Mouse (Mus musculus) cortical plate, adult 2 months (tissue): ENCODE data around the gene Ppp6r3. TPM values are rescaled to one million over a fixed set of nuclear protein-coding genes. Genes with fewer than 3 reads are reported as not detected.

Experiments
- H3K27ac ChIP-seq: fragments of 200-500 bp; 2 replicates; pipeline ENCODE4 v1.5.1; 2012; ENCODE audit warnings: low read length, control low read depth, inconsistent platforms; ENCODE audit not compliant: insufficient read depth
- H3K4me1 ChIP-seq: fragments of 200-500 bp; 2 replicates; pipeline ENCODE4 v1.6.1; 2011; ENCODE audit warnings: low read length; ENCODE audit not compliant: control insufficient read depth, insufficient read depth
- H3K4me3 ChIP-seq: fragments of 200-500 bp; 2 replicates; pipeline ENCODE4 v1.5.1; 2011; ENCODE audit warnings: mild to moderate bottlenecking, low read length, control low read depth; ENCODE audit not compliant: insufficient read depth
- CTCF ChIP-seq: fragments of 200-500 bp; IDR thresholded peaks from 2 replicates; pipeline ENCODE4 v1.5.1; 2011; ENCODE audit warnings: mild to moderate bottlenecking, control low read depth, low read length; ENCODE audit not compliant: insufficient read depth; ENCODE audit errors: extremely low read depth
- POLR2A ChIP-seq: fragments of 200-500 bp; IDR thresholded peaks from 2 replicates; pipeline ENCODE4 v1.6.1; 2011; ENCODE audit warnings: mild to moderate bottlenecking, low read length, control low read depth; ENCODE audit not compliant: insufficient read depth; ENCODE audit errors: extremely low read depth
- polyA plus RNA-seq: library from polyadenylated mRNA; depleted of rRNA; stranded (reverse); fragments of >200 nt; gene quantifications from 2 replicates; pipeline ENCODE4 v1.2.3, GENCODE M21; 2012

Gene Ppp6r3
- polyA plus RNA-seq, 1 experiment: 72.4 TPM

DNA sequence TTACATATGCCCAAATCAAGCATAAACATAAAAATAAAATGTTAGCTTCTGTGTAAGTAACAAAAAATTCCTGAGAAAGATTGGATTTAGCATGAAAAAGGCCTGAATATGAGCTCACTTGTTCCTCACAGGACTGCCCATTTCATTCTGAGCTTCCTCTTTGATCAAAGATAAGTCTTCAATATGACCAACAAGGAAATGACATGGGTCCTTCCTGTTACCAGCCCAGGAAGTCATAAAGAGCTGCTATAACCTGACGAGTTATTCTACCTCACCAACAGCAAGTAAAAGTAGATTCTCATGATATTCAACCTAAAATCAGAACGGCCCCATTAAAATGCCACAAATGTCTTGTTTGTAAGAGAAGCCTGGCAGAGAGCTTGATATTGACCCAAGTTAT is 104.3 kb downstream of the Ppp6r3 start:
- no peak overlapping the region for H3K4me3 ChIP-seq
- no peak overlapping the region for H3K27ac ChIP-seq
- TF ChIP-seq POLR2A: no peak
- TF ChIP-seq CTCF: no peak
- peaks cover 2% of the 10 kb centered on the region; the same call in 1 of the 2 replicates for H3K4me1 ChIP-seq

DNA sequence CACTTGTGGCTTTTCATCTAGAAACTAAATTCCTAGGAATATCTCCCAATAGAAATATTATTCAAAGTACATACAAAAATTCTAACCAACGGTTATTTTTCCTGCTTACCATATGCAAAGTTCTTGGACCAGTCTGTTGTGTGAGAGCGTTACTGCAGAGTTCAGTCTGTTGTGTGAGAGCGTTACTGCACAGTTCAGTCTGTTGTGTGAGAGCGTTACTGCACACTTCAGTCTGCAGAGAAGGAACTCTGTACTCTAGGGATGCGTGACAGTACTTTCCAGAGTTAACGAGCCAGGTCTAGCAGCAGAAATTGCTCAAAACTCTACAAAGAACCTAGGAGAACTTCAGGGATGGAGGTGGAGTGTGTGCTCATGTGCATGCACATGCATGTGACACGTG is 108.0 kb downstream of the Ppp6r3 start:
- no peak for TF ChIP-seq CTCF
- TF ChIP-seq POLR2A: no peak
- Histone ChIP-seq H3K4me3 (no peak overlapping the region), H3K4me1 (no peaks in the 10 kb centered on the region), H3K27ac (no peak overlapping the region)

DNA sequence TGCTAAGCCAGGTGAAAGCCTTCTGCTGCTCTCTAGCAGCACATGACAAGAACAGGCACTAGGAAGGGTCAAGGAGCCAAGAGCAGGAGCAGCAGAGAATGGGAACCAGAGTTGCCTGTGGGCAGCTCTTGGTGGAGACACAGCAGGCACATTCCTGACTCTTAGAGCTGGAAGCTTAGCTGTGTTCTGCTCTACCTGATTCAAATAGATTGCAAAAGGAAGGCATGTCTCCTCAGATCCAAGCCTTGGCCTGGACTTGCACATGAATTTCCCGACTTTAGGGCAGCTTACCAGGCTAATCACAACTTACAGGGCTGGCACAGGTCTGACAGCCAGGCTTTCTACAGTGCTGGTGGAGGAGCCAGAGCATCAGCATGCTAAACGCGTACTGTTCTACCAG is 115.6 kb downstream of the Ppp6r3 start:
- no peak overlapping the region for H3K27ac ChIP-seq
- TF ChIP-seq POLR2A: no peak
- TF ChIP-seq CTCF: no peak
- H3K4me1 ChIP-seq: no peaks in the 10 kb centered on the region
- H3K4me3 ChIP-seq: no peak overlapping the region

DNA sequence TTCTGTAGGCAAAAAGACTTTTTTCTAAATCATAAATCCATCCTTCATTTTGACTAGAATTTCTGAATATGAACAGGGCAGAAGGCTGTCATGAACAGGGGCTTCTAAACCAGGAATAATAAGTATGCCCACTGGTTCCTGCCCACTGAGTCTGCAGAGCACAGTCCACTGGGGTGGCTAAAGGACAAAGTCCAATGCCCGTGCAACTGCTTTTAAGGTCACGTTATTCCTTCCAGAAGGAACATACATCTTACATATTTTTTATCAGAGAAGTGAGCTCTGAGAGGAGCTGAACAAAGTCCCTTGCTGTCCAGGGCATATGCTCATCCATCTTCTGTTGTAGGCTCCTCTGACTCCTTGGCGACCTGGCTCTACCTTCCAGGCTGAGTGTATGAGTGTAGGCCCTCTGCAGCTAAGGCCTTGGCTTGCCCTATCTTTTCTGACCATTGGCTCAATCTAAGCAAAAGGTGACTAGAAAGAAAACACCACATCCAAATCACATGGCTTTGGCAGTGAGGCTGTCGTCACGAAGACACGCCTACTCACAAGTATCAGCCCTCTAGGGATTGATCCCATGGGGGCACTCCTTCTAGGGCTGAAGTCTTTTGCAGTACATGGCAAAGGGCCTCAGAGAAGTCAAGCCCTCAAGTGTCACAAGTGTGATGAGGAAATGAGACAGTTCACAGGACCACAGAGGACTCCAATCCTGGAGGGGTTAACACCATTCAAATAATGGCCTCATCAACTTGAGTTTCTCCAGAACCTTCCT is 117.0 kb downstream of the Ppp6r3 start:
- no peak overlapping the region for H3K4me3 ChIP-seq
- H3K27ac ChIP-seq: no peak overlapping the region
- H3K4me1 ChIP-seq: no peaks in the 10 kb centered on the region
- no peak for TF ChIP-seq POLR2A
- TF ChIP-seq CTCF: no peak

DNA sequence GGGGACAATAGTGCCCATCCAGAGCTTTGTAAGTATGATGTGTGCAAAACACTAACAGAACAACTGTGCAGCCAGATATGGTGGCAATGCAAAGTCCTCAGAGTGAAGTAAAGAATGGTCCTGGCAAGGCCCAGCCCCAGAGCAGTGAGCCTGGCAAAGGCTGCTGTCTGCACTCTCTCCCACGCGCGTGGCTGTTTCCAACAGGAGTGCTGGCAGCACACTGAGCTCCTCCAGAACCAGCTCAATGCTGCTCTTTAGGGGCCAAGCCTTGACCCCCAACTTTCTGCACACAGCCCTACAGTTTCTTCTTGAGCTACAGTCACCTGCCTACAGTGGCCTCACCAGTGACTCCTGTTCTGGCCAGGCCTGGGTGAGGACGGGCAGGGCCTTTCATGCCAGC is 117.8 kb downstream of the Ppp6r3 start:
- Histone ChIP-seq H3K4me1 (no peaks in the 10 kb centered on the region), H3K4me3 (no peak overlapping the region), H3K27ac (no peak overlapping the region)
- TF ChIP-seq CTCF: no peak
- no peak for TF ChIP-seq POLR2A

DNA sequence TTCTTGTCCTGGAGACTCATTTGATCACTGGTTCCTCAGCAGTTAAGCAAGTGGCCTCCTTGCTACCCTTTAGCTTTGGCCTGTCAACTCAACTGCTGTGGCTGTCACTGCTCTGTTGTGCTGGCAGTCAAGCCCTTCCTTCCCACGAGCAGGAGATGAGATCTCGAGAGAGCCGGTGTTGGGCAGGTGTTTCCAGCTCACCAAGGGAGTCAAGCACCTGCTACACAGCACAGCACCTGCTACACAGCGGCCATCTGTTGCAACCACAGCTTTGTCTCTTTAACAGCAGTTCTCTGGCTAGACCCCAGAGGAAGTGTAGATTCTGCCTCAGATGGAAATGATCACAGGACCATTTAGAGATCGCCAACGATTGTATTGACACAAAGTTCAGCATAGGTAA is 123.9 kb downstream of the Ppp6r3 start:
- no peaks in the 10 kb centered on the region for H3K4me1 ChIP-seq
- no peak for TF ChIP-seq CTCF
- no peak for TF ChIP-seq POLR2A
- H3K27ac ChIP-seq: no peak overlapping the region
- no peak overlapping the region for H3K4me3 ChIP-seq

DNA sequence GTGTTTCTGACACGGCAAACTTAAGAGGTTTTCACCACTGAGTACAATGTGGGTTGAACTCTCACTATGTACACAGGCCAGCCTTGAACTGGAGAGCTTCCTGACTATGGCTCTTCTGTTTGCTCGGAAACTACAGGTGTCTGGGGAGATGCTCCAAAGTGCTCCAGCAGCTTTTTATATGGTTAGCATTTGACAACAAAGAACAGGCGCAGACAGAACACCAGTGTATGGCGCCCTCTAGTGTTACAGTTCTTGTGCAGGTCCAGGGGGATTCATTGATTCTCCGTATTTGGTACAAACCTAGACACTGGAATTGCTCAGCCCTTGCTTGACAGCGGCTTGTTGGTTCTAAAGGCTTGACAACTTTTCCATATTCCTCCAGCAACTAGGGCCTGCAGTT is 124.4 kb downstream of the Ppp6r3 start:
- no peak overlapping the region for H3K27ac ChIP-seq
- H3K4me3 ChIP-seq: no peak overlapping the region
- TF ChIP-seq POLR2A (no peak), CTCF (peak; percentile 89)
- no peaks in the 10 kb centered on the region for H3K4me1 ChIP-seq

DNA sequence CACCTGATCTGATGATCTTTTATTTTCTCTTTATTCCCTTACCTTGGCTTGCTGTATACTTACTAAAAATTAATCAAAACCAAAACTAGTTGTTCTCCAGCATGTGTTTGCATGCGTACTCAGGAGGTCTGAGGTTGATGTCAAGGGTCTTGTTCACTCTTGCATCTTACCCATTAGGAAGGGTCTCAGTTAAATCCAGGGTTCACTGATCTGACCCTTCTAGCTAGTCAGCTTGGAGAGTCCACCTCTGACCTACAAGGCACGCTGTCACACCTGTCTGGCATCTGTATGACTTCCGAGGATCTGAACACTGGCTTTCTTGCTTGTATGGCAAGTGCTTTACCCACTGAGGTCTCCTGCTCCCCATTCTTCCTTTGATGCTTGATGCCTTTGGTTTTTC is 124.8 kb downstream of the Ppp6r3 start:
- no peaks in the 10 kb centered on the region for H3K4me1 ChIP-seq
- no peak for TF ChIP-seq POLR2A
- TF ChIP-seq CTCF: no peak
- H3K27ac ChIP-seq: no peak overlapping the region
- H3K4me3 ChIP-seq: no peak overlapping the region

DNA sequence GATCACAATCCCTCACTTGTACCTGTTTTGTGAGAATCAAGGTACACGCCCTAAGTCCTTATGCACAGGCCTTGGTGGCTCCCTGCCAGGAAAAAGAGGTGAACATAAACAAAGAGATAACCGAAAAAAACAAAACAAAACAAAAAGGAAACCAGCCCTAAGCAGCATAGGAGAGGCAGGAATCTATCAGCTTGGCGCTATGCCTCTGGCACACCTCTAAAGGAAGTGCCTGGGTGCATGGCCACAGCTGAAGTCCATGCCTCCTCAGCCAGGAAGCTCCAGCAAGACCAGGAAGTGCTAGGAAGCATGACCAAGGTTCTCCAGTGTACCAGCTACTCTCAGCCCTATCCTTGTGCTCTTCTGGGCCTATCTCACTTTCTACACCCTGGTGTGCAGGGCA is 126.3 kb downstream of the Ppp6r3 start:
- Histone ChIP-seq H3K4me1 (no peaks in the 10 kb centered on the region), H3K4me3 (no peak overlapping the region), H3K27ac (no peak overlapping the region)
- TF ChIP-seq CTCF (no peak), POLR2A (no peak)

DNA sequence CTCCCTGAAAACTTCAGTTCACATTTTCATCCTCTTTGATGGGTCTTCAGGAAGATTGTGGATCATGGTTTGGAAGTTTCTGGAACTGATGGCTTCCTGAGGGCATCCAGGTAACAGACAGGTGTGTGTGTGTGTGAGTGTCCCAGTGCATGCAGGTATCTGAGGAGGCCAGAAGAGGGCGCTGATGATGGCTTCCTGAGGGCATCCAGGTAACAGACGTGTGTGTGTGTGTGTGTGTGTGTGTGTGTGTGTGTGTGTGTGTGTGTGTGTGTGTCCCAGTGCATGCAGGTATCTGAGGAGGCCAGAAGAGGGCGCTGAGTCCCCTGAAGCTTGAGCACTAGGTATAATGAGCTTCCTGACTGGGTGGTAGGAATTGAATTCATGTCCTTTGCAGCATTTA is 128.2 kb downstream of the Ppp6r3 start:
- no peak overlapping the region for H3K27ac ChIP-seq
- H3K4me3 ChIP-seq: no peak overlapping the region
- no peaks in the 10 kb centered on the region for H3K4me1 ChIP-seq
- no peak for TF ChIP-seq CTCF
- TF ChIP-seq POLR2A: no peak

DNA sequence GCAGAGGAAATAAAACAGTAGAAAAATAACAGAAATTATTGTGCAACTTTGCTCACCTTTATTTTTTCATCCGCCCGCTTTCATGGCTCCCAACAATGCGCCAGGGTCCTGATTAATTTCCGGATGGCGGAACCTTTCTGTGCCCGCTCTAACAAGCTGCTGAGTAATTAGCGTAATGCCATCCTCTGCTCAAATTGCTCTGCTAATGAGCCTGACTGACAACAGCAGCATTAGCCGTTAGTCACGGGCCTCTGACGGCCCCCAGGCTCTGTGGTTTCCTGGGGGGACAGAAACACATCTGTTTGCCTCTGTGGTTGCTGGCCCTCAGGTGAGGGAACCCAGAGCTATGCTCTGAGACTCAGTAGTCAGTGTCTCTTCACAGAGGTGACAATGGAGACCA is 134.5 kb downstream of the Ppp6r3 start:
- Histone ChIP-seq H3K4me3 (no peak overlapping the region), H3K4me1 (no peaks in the 10 kb centered on the region), H3K27ac (no peak overlapping the region)
- TF ChIP-seq POLR2A: no peak
- TF ChIP-seq CTCF: no peak
